Mouse (Mus musculus) heart, adult 2 months (tissue): ENCODE measurements around the gene Itga7.

Experiments used
- CTCF ChIP-seq: fragments of 200-600 bp; IDR thresholded peaks from 2 replicates; pipeline ENCODE4 v1.8.1; 2022; ENCODE audit warnings: antibody characterized with exemption, mild to moderate bottlenecking, moderate library complexity
- EP300 ChIP-seq: fragments of 200-500 bp; IDR thresholded peaks from 2 replicates; pipeline ENCODE4 v1.6.1; 2011; ENCODE audit warnings: low read depth, low read length, control low read depth; ENCODE audit not compliant: insufficient read depth

DNA sequence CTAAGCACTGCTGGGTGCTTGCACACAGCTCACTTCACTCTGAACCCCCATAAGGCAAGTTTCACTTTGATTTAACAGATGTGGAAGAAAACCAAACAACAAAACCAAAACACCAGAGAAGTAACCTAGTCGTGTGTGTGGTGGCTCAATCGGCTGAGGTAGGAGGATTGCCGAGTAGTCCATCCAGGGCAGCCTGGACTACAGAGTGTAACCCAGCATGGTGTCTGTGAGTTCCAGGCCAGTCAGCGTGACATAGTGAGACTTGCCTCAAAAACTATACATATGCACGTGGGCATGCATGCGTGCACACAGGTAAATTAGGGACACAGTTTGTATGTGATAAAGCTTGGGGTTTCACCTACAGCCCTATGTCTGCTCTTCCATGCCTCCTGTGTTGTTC is 16.2 kb upstream of the Itga7 start:
- TF ChIP-seq EP300 (no peak), CTCF (no peak)
